20 mouse cellular contexts compared by ENCODE assay signal in genomic region chr4:125265065-125265464, GRCm38 (mm10).
A peak's percentile ranks its signal among the peaks of the same experiment; 100 is the strongest.
DNase-seq lines count a peak whose midpoint lies in the region; ATAC-seq and TF ChIP-seq lines count a peak whose summit lies in the region.
"Had no signal": no experiment of that assay in that cellular context is flagged by ENCODE, and none has a peak within 500 bp of the region (broad histone marks: within the 10 kb centered on the region; RNA-seq: fewer than 3 reads in every experiment).

No protein-coding gene starts in this region.

- TF ChIP-seq CTCF in brain, embryonic 14.5 days (IDR thresholded peaks at IDR 0.05; ENCODE audit: borderline replicate concordance, extremely low read depth, insufficient read depth, insufficient read length): no peak

- no peak for ATAC-seq in megakaryocyte, adult 5-6 weeks (ENCODE audit: poor library complexity, severe bottlenecking)
- ATAC-seq in midbrain, embryonic 13.5 days: peak; percentile 64; the same call in 1 of the 2 replicates
- ATAC-seq in intestine, embryonic 15.5 days: no peak
- ATAC-seq: activated CD4-positive, CD25-positive, alpha-beta regulatory T cell, adult 4 months had no signal

- peak; percentile 4 for DNase-seq in 416B (ENCODE audit: low read depth)
- DNase-seq in brain, embryonic 14.5 days (ENCODE audit: low read depth): peak; percentile 86
- DNase-seq: heart, adult 11 months; kidney, adult 11 months; layer of hippocampus, adult 9-11 months had no signal

- peak overlapping the region; percentile 49 for H3K27ac ChIP-seq in midbrain, embryonic 13.5 days
- no peak overlapping the region for H3K27ac ChIP-seq in intestine, embryonic 15.5 days
- H3K27ac ChIP-seq: heart, embryonic 10.5 days; heart, embryonic 15.5 days; hindbrain, embryonic 12.5 days; limb, embryonic 10.5 days; limb, embryonic 15.5 days; liver, embryonic 14.5 days; neural tube, embryonic 12.5 days; stomach, embryonic 15.5 days had no signal

- peaks cover 93% of the 10 kb centered on the region for H3K4me1 ChIP-seq in megakaryocyte, embryonic 14.5 days
- H3K4me1 ChIP-seq in midbrain, embryonic 13.5 days (replicated peaks): peaks cover 50% of the 10 kb centered on the region
- no peaks in the 10 kb centered on the region for H3K4me1 ChIP-seq in intestine, embryonic 15.5 days (replicated peaks)
- H3K4me1 ChIP-seq: heart, embryonic 10.5 days; heart, embryonic 15.5 days; limb, embryonic 10.5 days; limb, embryonic 15.5 days; stomach, embryonic 15.5 days had no signal

- peak overlapping the region; percentile 82 for H3K4me3 ChIP-seq in megakaryocyte, embryonic 14.5 days (replicated peaks)
- H3K4me3 ChIP-seq in midbrain, embryonic 13.5 days (replicated peaks): no peak overlapping the region
- H3K4me3 ChIP-seq in intestine, embryonic 15.5 days (replicated peaks): no peak overlapping the region
- H3K4me3 ChIP-seq: erythroblast, embryonic 14.5 days; heart, embryonic 10.5 days; heart, embryonic 15.5 days; hindbrain, embryonic 12.5 days; limb, embryonic 10.5 days; limb, embryonic 15.5 days; myocyte; neural tube, embryonic 12.5 days; stomach, embryonic 15.5 days had no signal

- WGBS in midbrain, embryonic 13.5 days: 12% methylated on average over 7 of the region's 7 CpGs
- WGBS in intestine, embryonic 15.5 days: 42% methylated on average over 7 of the region's 7 CpGs

- H3K27me3 ChIP-seq in megakaryocyte, embryonic 14.5 days (replicated peaks): peaks cover 4% of the 10 kb centered on the region
- peaks cover 51% of the 10 kb centered on the region for H3K27me3 ChIP-seq in midbrain, embryonic 13.5 days
- H3K27me3 ChIP-seq in intestine, embryonic 15.5 days (replicated peaks): peaks cover 3% of the 10 kb centered on the region
- H3K27me3 ChIP-seq: neural tube, embryonic 12.5 days; stomach, embryonic 15.5 days had no signal

- H3K9ac ChIP-seq in midbrain, embryonic 13.5 days (replicated peaks): no peak overlapping the region
- no peak overlapping the region for H3K9ac ChIP-seq in intestine, embryonic 15.5 days
- H3K9ac ChIP-seq: heart, embryonic 15.5 days; hindbrain, embryonic 12.5 days; limb, embryonic 15.5 days; liver, embryonic 14.5 days; neural tube, embryonic 12.5 days; stomach, embryonic 15.5 days had no signal

- no peaks in the 10 kb centered on the region for H3K9me3 ChIP-seq in megakaryocyte, embryonic 14.5 days
- no peaks in the 10 kb centered on the region for H3K9me3 ChIP-seq in midbrain, embryonic 13.5 days
- no peaks in the 10 kb centered on the region for H3K9me3 ChIP-seq in intestine, embryonic 15.5 days
- H3K9me3 ChIP-seq: heart, embryonic 10.5 days; heart, embryonic 15.5 days; hindbrain, embryonic 12.5 days; limb, embryonic 10.5 days; limb, embryonic 15.5 days; neural tube, embryonic 12.5 days; stomach, embryonic 15.5 days had no signal

- H3K4me2 ChIP-seq in midbrain, embryonic 13.5 days (replicated peaks): no peak overlapping the region
- H3K4me2 ChIP-seq in intestine, embryonic 15.5 days (replicated peaks): no peak overlapping the region
- H3K4me2 ChIP-seq: heart, embryonic 15.5 days; hindbrain, embryonic 12.5 days; limb, embryonic 15.5 days; neural tube, embryonic 12.5 days; stomach, embryonic 15.5 days had no signal

- no peaks in the 10 kb centered on the region for H3K36me3 ChIP-seq in megakaryocyte, embryonic 14.5 days (replicated peaks; ENCODE audit: low read length)
- no peaks in the 10 kb centered on the region for H3K36me3 ChIP-seq in midbrain, embryonic 13.5 days
- H3K36me3 ChIP-seq in intestine, embryonic 15.5 days: no peaks in the 10 kb centered on the region
- H3K36me3 ChIP-seq: heart, embryonic 10.5 days; heart, embryonic 15.5 days; hindbrain, embryonic 12.5 days; limb, embryonic 10.5 days; limb, embryonic 15.5 days; neural tube, embryonic 12.5 days; stomach, embryonic 15.5 days had no signal

- TF ChIP-seq POLR2A in brain, embryonic 14.5 days (IDR thresholded peaks at IDR 0.05; ENCODE audit: borderline replicate concordance, extremely low read depth, insufficient read depth, insufficient read length, poor library complexity, severe bottlenecking): no peak
